Mouse (Mus musculus) bone marrow macrophage, adult 2 months (primary cell): ENCODE data around the gene Fbxo41. TPM values are rescaled to one million over a fixed set of nuclear protein-coding genes. Genes with fewer than 3 reads are reported as not detected.

Experiments used
- H3K27ac ChIP-seq: 2 replicates; pipeline ENCODE4 v1.5.1; 2012; ENCODE audit warnings: low read depth, low read length; ENCODE audit not compliant: insufficient read depth
- H3K4me1 ChIP-seq: 2 replicates; pipeline ENCODE4 v1.6.1; 2012; ENCODE audit warnings: low read length; ENCODE audit not compliant: control insufficient read depth, insufficient read depth
- H3K4me3 ChIP-seq: 2 replicates; pipeline ENCODE4 v1.5.1; 2012; ENCODE audit warnings: mild to moderate bottlenecking, low read length, moderate library complexity; ENCODE audit not compliant: insufficient read depth
- CTCF ChIP-seq: IDR thresholded peaks from 2 replicates; pipeline ENCODE4 v1.5.1; 2012; ENCODE audit warnings: low read depth, mild to moderate bottlenecking, low read length, moderate library complexity
- POLR2A ChIP-seq: IDR thresholded peaks from 2 replicates; pipeline ENCODE4 v1.6.1; 2012; ENCODE audit warnings: mild to moderate bottlenecking, low read depth, low read length, borderline replicate concordance
- polyA plus RNA-seq: library from polyadenylated mRNA; stranded (reverse); fragments of >200 nt; gene quantifications from 2 replicates; pipeline ENCODE4 v1.2.4, GENCODE M21; 2012; ENCODE audit not compliant: missing spikeins, insufficient read depth, insufficient read length

The Fbxo41 gene
- polyA plus RNA-seq: not detected in 2 replicates

GRCm38 (mm10) chr6:85502911-85503250, at the start of gene Fbxo41:
TSS of gene Fbxo41 (minus strand) at chr6:85502994.
- TF ChIP-seq POLR2A: no peak
- no peak for TF ChIP-seq CTCF
- H3K4me3 ChIP-seq: peak within 1 kb of the TSS; percentile 46

GRCm38 (mm10) chr6:85547642-85548041, 44.8 kb upstream of the Fbxo41 start:
- Histone ChIP-seq H3K4me1 (no peaks in the 10 kb centered on the region), H3K4me3 (no peak overlapping the region), H3K27ac (no peak overlapping the region)
- TF ChIP-seq POLR2A (no peak), CTCF (no peak)

More at GRCm38 (mm10) chr6:85502911-85503250, at the start of gene Fbxo41:
- H3K4me1 ChIP-seq: no peaks in the 10 kb centered on the region
- no peak within 1 kb of the TSS for H3K27ac ChIP-seq

GRCm38 (mm10) chr6:85544251-85544881, 41.6 kb upstream of the Fbxo41 start:
- no peak for TF ChIP-seq POLR2A
- TF ChIP-seq CTCF: no peak

GRCm38 (mm10) chr6:85543351-85544175, 40.8 kb upstream of the Fbxo41 start:
- no peak overlapping the region for H3K4me3 ChIP-seq
- no peak for TF ChIP-seq POLR2A
- TF ChIP-seq CTCF: no peak
- H3K27ac ChIP-seq: no peak overlapping the region
- H3K4me1 ChIP-seq: no peaks in the 10 kb centered on the region

More at GRCm38 (mm10) chr6:85544251-85544881, 41.6 kb upstream of the Fbxo41 start:
- H3K27ac ChIP-seq: no peak overlapping the region
- H3K4me3 ChIP-seq: no peak overlapping the region
- no peaks in the 10 kb centered on the region for H3K4me1 ChIP-seq

- no peak overlapping the region for H3K27ac ChIP-seq
- TF ChIP-seq CTCF: no peak
- TF ChIP-seq POLR2A: no peak
- no peaks in the 10 kb centered on the region for H3K4me1 ChIP-seq
- H3K4me3 ChIP-seq: no peak overlapping the region
Observed at GRCm38 (mm10) chr6:85522825-85523224, 20.0 kb upstream of the Fbxo41 start.

GRCm38 (mm10) chr6:85522026-85522425, 19.2 kb upstream of the Fbxo41 start:
- TF ChIP-seq CTCF (no peak), POLR2A (no peak)
- no peak overlapping the region for H3K4me3 ChIP-seq

GRCm38 (mm10) chr6:85518091-85518693, 15.4 kb upstream of the Fbxo41 start:
- H3K4me3 ChIP-seq: no peak overlapping the region
- H3K4me1 ChIP-seq: no peaks in the 10 kb centered on the region
- TF ChIP-seq POLR2A (no peak), CTCF (no peak)
- H3K27ac ChIP-seq: no peak overlapping the region

More at GRCm38 (mm10) chr6:85522026-85522425, 19.2 kb upstream of the Fbxo41 start:
- H3K4me1 ChIP-seq: no peaks in the 10 kb centered on the region
- H3K27ac ChIP-seq: no peak overlapping the region

GRCm38 (mm10) chr6:85515941-85516340, 13.1 kb upstream of the Fbxo41 start:
- Histone ChIP-seq H3K4me3 (no peak overlapping the region), H3K27ac (no peak overlapping the region), H3K4me1 (no peaks in the 10 kb centered on the region)
- TF ChIP-seq CTCF (no peak), POLR2A (no peak)

- Histone ChIP-seq H3K27ac (no peak within 1 kb of the TSS), H3K4me3 (peak within 1 kb of the TSS; percentile 43), H3K4me1 (no peaks in the 10 kb centered on the region)
- TF ChIP-seq POLR2A (no peak), CTCF (no peak)
Observed at GRCm38 (mm10) chr6:85513531-85513910, 10.7 kb upstream of the Fbxo41 start, which contains the start of gene Egr4. TSS of gene Egr4 (minus strand) at chr6:85513589.
